Mouse (Mus musculus) ZHBTc4 (cell line): ENCODE data around the gene Flt3.
A peak's percentile ranks its signal among the peaks of the same experiment; 100 is the strongest.

ENCODE experiments used
- DNase-seq: peaks from one replicate; pipeline ENCODE4 v3.0.0-alpha.2; 2011; ENCODE audit warnings: low read depth, low spot score

The Flt3 gene

DNA sequence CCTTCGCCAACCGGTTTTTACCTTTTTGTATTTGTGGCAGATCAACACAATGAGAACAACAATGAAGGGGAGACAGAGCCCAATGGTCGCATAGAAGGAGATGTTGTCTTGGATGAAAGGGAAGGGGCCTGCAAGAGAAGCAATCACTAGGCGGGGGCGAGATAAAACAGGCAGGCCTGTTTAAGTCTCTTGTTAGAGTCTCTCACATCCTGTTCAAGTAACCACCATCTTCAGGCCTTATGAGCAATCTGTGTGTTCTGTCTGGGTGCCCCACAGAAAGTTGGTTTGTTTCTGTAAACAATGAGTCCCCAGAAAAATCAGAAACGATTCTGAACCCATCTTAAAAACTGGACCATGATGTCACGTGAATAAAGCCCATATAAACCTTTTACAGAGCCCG is 45.3 kb downstream of the Flt3 start:
- DNase-seq: no peak

GRCm38 (mm10) chr5:147354161-147354780 is 46.0 kb downstream of the Flt3 start:
- DNase-seq: no peak

DNA sequence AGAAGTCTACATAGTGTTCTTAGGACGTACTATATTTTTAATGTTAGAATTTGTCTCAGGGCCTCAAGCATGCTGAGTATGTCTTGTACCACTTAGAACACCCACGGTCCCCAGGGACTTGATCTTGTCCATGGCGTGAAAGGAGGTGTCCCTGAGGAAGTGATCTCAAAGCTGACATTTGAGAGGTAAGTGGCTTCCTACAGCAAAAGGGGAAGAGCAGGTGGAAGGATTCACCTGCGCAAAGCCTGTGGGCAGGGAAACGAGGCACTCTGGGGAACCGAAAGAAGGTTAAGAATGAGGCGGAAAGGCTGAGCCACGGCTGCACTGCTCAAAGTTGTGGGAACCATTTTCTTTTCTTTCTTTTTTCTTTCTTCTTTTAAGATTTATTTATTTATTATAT is 48.4 kb downstream of the Flt3 start:
- DNase-seq: no peak

DNA sequence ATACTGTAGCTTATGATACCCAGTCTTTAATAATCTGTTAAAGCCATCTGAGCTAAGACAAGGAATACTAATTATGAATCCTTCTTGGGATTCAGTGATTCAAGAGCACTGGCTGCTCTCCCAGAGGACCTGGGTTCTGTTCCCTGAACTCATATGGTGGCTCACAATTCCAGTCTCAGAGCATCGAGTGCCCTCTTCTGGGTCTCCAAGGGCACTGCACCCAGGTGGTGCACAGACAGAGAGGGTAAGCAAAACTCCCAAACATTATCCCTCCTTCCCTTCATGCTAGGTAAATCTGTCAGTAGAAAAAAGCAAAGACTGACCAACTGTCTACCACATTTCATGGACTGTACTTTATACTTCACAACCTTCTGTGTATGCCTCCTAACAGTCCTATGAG is 54.3 kb downstream of the Flt3 start:
- DNase-seq: peak; percentile 62

GRCm38 (mm10) chr5:147343904-147344303 is 56.4 kb downstream of the Flt3 start:
- no peak for DNase-seq

DNA sequence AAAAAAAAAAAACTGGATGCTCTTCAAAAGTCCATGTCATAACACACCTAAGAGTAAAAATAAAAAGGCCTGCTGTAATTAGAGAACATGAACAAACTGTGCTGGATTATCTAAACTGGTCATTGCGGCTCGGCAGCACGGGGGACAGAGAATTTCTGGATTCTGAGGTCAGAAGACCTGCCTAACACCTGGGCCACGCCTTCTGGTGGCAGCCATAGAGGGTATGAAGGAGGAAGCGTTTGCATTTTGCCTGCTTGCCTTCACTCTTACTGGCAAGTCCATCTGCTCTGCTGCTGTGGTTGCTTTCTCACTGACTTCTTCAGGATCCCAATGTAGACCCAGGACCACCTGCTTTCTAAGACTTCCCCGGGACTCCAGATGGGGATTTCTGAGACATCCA is 57.4 kb downstream of the Flt3 start:
- DNase-seq: no peak

- no peak for DNase-seq
Observed at GRCm38 (mm10) chr5:147340741-147341414, 59.4 kb downstream of the Flt3 start.

DNA sequence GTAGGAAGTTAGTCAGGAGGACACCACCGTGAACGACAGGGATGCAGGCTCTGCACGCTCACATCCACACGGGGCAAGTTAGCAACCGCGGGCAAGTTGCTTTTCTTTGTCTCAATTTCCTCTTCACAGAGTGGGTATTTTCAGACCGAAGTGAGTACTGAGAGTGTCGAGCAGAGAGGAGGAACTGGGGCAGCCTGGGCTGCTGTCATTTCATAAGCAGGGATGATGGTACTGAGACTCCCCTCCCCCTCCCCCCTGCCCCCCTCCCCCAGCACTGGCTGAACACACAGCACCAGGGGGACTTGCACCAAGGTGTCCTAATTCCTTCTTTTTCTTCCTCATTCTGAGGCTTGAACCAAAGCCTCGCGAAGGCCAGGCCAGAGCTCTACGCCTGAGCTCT is 60.7 kb downstream of the Flt3 start:
- no peak for DNase-seq

DNA sequence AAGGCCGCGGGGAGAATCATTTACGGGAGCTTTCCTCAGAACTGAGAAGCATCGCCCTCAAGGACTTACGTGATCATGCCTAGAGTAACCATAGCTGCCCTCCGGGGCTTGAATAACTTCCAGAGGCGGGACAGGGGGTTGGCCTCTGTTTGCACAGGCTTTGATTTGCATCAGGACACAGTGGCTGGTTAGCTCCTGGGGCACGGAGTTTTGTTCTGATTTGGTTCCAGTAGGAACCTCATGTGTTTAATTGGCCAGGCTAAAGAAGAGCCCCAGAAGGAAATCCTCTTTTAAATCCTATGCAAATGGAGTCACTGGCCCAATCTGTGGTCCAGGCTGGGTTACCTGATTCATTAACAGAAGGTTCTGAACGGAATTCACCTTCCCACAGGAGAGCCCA is 61.3 kb downstream of the Flt3 start:
- DNase-seq: peak; percentile 64

DNA sequence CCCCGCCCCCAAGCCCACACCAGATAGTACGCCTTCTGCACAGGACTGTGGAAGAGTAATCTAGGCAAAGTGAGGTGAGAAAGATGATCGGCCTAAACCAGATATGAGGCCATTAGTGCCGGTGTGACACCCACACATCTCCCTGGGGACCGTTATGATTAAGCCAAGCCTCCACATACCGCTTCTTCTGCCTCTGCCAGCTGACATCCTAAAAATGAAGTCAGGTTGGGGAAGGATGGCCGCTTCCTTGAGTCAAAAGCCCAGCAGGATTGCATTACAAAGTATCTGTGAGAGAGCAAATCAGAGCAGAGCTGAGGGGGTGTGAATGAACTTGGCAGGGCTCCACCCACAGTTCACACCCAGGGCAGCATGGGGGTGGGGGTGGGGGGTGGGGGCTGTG is 67.6 kb downstream of the Flt3 start:
- DNase-seq: peak; percentile 40

DNA sequence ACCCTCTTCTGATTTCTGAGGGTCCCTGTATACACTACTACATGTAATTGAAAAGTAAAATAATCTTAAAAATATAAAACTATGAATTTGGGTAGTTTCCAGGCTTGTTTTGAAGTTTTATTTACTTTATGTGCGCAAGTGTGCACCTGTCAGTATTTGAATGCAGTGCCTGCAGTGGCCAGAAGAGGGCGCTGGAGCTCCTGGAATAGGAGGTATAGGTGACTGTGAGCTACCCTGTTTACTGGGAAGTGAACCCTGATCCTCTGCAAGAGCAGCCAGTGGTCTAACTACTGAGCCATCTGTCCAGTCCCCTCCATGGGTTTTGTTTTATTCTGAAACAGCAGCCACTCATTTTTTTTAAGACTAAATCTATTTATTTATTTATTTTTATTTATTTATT is 68.7 kb downstream of the Flt3 start:
- DNase-seq: peak; percentile 86

- DNase-seq: no peak
Observed at GRCm38 (mm10) chr5:147329946-147330345, 70.3 kb downstream of the Flt3 start.

GRCm38 (mm10) chr5:147327636-147328035 is 72.7 kb downstream of the Flt3 start:
- peak; percentile 60 for DNase-seq

- no peak for DNase-seq
Observed at GRCm38 (mm10) chr5:147325931-147326330, 74.4 kb downstream of the Flt3 start.

DNA sequence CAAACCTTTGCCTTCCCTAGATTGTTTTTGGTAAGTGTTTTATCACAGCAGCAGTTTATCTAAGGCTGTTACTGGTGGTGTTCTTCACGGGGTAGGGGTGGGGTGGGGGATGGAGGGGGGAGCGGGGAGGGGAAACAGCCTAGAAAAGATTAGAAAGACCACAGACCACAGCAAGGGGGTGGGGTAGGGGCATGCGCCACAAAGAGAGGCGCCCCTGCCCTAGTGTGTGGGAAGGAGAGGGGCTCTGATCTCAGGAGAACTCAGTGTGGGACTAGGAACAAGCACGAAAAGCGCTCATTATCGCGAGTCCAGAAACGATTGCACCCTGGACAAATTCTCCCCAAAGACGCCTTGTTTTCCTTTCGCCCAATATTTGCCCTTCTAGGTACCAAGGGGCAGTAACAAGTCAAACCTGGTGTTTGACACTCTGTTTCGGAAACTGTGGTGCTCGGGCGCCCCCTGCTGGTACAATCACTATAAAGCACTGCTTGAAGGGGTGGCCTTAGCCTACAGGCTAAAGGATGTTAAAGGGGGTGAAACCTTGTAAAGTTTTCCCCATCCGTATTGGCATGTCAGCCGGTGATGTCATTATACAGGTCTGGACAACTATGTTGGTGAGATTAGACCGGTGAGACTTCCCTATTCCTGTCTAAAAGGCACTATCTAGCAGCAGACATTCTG is 76.9 kb downstream of the Flt3 start:
- peak; percentile 81 for DNase-seq

- no peak for DNase-seq
Observed at GRCm38 (mm10) chr5:147322183-147322582, 78.1 kb downstream of the Flt3 start, which contains the start of gene Urad. TSS of gene Urad (minus strand) at chr5:147322440.

- peak; percentile 80 for DNase-seq
Observed at GRCm38 (mm10) chr5:147319653-147320052, 80.6 kb downstream of the Flt3 start.

GRCm38 (mm10) chr5:147317991-147318390 is 82.3 kb downstream of the Flt3 start:
- DNase-seq: no peak

GRCm38 (mm10) chr5:147317321-147317720 is 83.0 kb downstream of the Flt3 start:
- no peak for DNase-seq

DNA sequence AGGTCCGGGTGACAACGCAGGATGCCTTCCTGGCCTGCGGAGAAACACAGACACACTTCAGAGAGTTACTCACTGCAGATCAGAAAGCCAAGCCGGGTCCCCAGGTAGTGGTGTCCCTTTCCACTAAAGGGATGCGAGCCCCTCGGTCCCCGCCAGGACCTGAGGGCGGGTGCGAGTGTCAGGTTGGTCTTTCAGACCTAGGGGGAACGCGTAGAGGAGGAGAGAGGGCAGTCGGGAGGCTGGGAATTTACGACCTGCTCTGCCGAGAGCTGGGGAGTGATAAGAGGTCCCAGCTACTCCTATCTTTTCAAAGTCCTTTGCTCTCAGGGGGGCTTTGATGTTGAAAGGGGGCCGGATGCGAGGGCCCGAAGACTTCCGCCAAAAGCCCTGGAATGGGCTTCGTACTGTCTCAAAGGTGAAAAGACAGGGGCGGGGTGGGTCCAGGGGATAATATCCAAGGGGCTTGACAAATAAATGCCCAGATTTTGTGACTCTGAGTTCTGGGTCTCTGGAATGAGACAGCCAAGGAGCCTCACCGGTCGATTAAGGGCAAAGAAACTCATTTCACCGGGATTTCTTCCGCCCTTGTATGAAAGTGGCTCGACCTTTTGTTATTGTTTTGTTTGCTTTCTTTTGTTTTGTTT is 84.7 kb downstream of the Flt3 start:
- DNase-seq: no peak

- peak; percentile 58 for DNase-seq
Observed at GRCm38 (mm10) chr5:147314646-147315431, 85.5 kb downstream of the Flt3 start.
